Mouse (Mus musculus) C2C12 (cell line): ENCODE measurements at regions not wholly inside any gene's neighbourhood (a gene's known extent, or its start where the extent isn't known, plus 50 kb on each side); places are given as distances from the start of the nearest gene placed in this dataset.

Experiments used
- H3K27me3 ChIP-seq: one replicate; pipeline ENCODE4 v1.6.1; 2011; ENCODE audit not compliant: control insufficient read depth, insufficient read depth, insufficient read length
- H3K36me3 ChIP-seq: one replicate; pipeline ENCODE4 v1.6.1; 2011; ENCODE audit not compliant: control insufficient read depth, insufficient read depth
- H3K4me3 ChIP-seq: one replicate; pipeline ENCODE4 v1.5.1; 2011; ENCODE audit warnings: mild to moderate bottlenecking, control low read depth; ENCODE audit not compliant: poor library complexity, insufficient read depth, severe bottlenecking
- H3K79me2 ChIP-seq: one replicate; pipeline ENCODE4 v1.6.1; 2011; ENCODE audit not compliant: control insufficient read depth, insufficient read depth
- H3K79me3 ChIP-seq: one replicate; pipeline ENCODE4 v1.6.1; 2011; ENCODE audit warnings: low read depth, control low read depth
- H3ac ChIP-seq: one replicate; pipeline ENCODE3; 2011; ENCODE audit warnings: low read depth; ENCODE audit not compliant: control insufficient read depth, insufficient read length
- CEBPB ChIP-seq: IDR thresholded peaks from one replicate; pipeline ENCODE4 v1.6.1; 2011; ENCODE audit warnings: low read depth, mild to moderate bottlenecking, control low read depth, moderate library complexity
- CTCF ChIP-seq: IDR thresholded peaks from one replicate; pipeline ENCODE4 v1.5.1; 2011; ENCODE audit not compliant: control insufficient read depth, insufficient read depth, insufficient read length
- FOSL1 ChIP-seq: IDR thresholded peaks from one replicate; pipeline ENCODE4 v1.8.0; 2011; ENCODE audit warnings: mild to moderate bottlenecking, low read length; ENCODE audit not compliant: poor library complexity, insufficient read depth, severe bottlenecking
- MAX ChIP-seq: IDR thresholded peaks from one replicate; pipeline ENCODE4 v1.6.1; 2011; ENCODE audit warnings: mild to moderate bottlenecking, control low read depth
- MYOD1 ChIP-seq: IDR thresholded peaks from one replicate; pipeline ENCODE4 v1.6.1; 2011; ENCODE audit warnings: low read depth; ENCODE audit not compliant: control insufficient read depth, insufficient read length
- MYOG ChIP-seq: IDR thresholded peaks from one replicate; pipeline ENCODE4 v1.6.1; 2011; ENCODE audit not compliant: control insufficient read depth, insufficient read length; ENCODE audit errors: extremely low read depth
- USF1 ChIP-seq: IDR thresholded peaks from one replicate; pipeline ENCODE4 v1.6.1; 2011; ENCODE audit warnings: low read depth, mild to moderate bottlenecking, control low read depth, moderate library complexity

DNA sequence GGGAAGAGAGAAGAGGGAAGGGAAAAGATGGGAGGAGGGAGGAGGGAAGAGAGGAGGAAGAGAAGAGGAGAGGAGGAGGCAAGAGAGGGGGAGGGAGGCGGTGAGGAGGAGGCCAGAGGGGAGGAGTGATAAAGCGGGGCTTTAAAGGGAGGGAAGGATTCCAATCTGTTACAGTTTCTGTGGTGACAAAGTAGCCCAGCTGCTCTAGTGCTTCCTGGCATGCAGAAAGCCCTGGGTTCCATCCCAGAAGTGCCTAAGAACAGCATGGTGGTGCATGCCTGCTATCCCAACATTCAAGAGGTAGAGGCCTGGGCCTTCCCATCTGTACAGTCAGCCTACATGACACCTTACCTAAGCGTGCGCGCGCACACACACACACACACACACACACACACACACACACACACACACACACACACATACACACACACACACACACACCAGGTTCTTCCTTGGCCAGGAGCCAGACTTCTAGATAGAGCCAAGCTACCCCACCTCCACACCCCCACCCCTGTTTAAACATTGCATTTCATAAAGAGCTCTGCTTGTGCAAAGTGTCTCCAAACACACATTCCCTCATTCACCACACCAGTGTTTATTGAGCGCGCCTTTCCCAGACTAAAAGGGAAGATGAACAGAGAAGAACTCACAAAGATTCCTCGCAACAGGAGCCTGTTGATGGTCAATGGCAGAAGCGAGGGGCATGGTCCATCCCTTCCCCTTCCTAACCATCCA lies 226.4 kb downstream of the Cbln4 start:
- Histone ChIP-seq H3K27me3 (no peaks in the 10 kb centered on the region), H3ac (no peak overlapping the region), H3K36me3 (no peaks in the 10 kb centered on the region), H3K79me3 (no peaks in the 10 kb centered on the region), H3K79me2 (no peaks in the 10 kb centered on the region), H3K4me3 (no peak overlapping the region)
- TF ChIP-seq MYOG (no peak), MYOD1 (no peak), MAX (no peak), CTCF (no peak), FOSL1 (no peak), CEBPB (no peak), USF1 (no peak)

DNA sequence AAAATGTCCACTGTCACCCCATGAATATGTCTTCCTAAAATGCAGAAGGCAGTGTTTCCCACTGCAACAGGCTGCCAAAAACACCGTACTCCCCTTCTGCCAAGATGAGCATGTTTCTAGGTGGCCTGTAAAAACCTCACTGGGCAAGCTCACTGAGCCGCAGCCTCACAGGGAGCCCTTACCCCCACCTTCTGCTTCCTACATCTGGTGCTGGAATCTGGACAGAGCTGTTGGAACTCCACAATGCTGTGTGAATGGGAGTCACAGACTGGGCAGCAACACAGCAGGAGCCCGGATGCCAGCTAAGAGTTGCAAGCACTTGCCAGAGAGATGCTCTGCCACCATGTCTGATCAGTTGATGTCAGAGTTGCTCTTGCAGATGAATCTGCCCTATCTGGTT lies 230.6 kb downstream of the Cbln4 start:
- H3ac ChIP-seq, result no peak overlapping the region
- TF ChIP-seq MAX (no peak), MYOG (no peak), MYOD1 (no peak), CTCF (no peak), USF1 (no peak), FOSL1 (no peak), CEBPB (no peak)
- H3K27me3 ChIP-seq, result no peaks in the 10 kb centered on the region
- no peak overlapping the region for H3K4me3 ChIP-seq
- H3K79me2 ChIP-seq, result no peaks in the 10 kb centered on the region
- H3K79me3 ChIP-seq, result no peaks in the 10 kb centered on the region
- no peaks in the 10 kb centered on the region for H3K36me3 ChIP-seq

DNA sequence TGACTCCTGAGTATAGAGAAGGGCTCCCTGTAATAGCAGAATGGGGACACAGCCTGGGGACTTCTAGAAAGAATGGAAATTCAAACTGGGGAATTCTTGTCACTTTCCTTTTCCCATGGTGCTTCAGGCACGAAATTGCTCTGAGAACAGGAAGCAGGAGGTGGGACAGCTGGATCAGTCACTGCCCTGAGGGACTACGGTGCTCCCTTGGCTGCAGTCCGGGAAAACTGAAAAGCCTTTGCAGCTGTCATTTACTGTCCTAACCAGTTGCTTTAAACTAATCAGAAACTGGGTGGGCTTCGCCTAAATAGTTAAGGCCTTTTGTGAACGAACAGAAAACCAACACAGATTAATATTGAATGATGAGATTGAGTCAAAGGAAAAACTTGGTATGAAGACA lies 237.9 kb downstream of the Cbln4 start:
- Histone ChIP-seq H3K27me3 (no peaks in the 10 kb centered on the region), H3K4me3 (no peak overlapping the region), H3K36me3 (no peaks in the 10 kb centered on the region), H3K79me3 (no peaks in the 10 kb centered on the region), H3ac (no peak overlapping the region), H3K79me2 (no peaks in the 10 kb centered on the region)
- TF ChIP-seq MYOG (no peak), MYOD1 (no peak), MAX (no peak), CEBPB (no peak), CTCF (no peak), FOSL1 (no peak), USF1 (no peak)

DNA sequence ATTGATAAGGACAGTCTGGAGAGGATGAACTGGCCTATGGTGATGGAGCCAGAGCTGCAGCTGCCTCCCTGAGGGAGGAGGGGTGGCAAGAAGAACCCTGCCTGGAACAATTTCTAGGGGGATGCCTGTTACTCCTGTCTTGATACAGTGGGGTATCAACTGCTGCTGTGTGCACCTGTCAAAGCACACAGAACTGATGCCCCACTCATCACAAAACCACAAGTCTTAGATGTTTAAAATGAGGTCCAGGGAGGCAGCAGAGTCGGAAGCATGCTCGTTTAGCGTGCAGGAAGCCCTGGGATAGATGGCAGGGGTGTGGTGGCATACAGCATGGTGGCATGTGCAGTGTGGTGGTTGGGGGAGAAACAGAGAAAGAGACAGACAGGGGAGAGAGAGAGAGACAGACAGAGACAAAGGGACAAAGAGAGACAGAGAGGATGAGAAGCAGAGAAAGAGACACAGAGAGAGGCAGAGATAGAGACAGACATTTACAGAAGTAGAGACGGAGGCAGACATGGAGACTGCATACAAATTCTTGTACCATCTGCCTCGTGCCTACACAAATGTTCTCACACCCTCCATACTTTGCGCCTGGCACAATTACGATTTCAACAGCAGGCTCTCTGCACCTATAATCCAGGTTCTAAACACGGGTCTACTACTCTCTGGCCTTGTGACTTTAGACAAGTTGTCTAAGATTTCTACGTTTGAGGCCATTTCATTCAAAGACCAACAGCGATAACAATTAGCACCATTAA lies 242.6 kb downstream of the Cbln4 start:
- H3K79me2 ChIP-seq, result no peaks in the 10 kb centered on the region
- no peaks in the 10 kb centered on the region for H3K79me3 ChIP-seq
- TF ChIP-seq MYOD1, result no peak
- no peak for TF ChIP-seq USF1
- no peak for TF ChIP-seq MYOG
- TF ChIP-seq FOSL1, result no peak
- TF ChIP-seq MAX, result no peak
- no peak for TF ChIP-seq CTCF
- no peak for TF ChIP-seq CEBPB
- H3K4me3 ChIP-seq, result no peak overlapping the region
- H3K36me3 ChIP-seq, result no peaks in the 10 kb centered on the region
- H3ac ChIP-seq, result no peak overlapping the region
- no peaks in the 10 kb centered on the region for H3K27me3 ChIP-seq

DNA sequence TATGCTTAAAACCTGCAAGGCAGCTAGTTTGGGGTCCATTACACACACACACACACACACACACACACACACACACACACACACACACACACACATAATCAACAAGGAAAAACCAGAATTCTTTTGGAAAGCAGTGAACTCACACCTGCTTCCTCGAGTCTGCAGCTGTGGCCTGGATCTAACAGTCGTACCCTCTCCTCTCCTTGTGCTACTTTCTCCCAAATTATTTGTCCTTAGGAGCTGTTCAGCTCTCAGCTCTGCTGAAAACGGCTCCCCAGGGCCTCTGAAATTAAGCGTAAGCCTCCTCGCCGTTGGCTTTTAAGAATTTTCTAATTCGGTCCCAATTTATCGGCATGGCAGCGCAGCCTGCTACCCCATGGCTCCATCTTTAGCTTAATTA lies 243.9 kb downstream of the Cbln4 start:
- Histone ChIP-seq H3K36me3 (no peaks in the 10 kb centered on the region), H3K79me3 (no peaks in the 10 kb centered on the region), H3K79me2 (no peaks in the 10 kb centered on the region), H3ac (no peak overlapping the region), H3K27me3 (no peaks in the 10 kb centered on the region), H3K4me3 (no peak overlapping the region)
- no peak for TF ChIP-seq USF1
- TF ChIP-seq FOSL1, result no peak
- no peak for TF ChIP-seq MYOG
- no peak for TF ChIP-seq MYOD1
- TF ChIP-seq CTCF, result no peak
- no peak for TF ChIP-seq MAX
- TF ChIP-seq CEBPB, result no peak
